Mouse (Mus musculus) midbrain, embryonic 11.5 days (tissue): ENCODE results near the gene Tmem132c. TPM values are rescaled to one million over a fixed set of nuclear protein-coding genes. Genes with fewer than 3 reads are reported as not detected.
"Not testable (repeated sequence)": the region's sequence is repeated elsewhere in the genome, so short reads cannot be mapped to it uniquely, and the experiment has no call there.

Experiments used
- ATAC-seq: fragments of 200-750 bp; cut with Nextera tagmentation; 2 replicates; pipeline ENCODE4 v1.8.0; 2017; ENCODE audit warnings: moderate TSS enrichment, moderate library complexity; ENCODE audit not compliant: low FRiP score
- DNase-seq: peaks from one replicate; pipeline ENCODE4 v3.0.0; 2015; ENCODE audit warnings: low spot score; ENCODE audit errors: missing footprints
- H3K27ac ChIP-seq: fragments of 300-500 bp; sonication (generic); 2 replicates; pipeline ENCODE4 v1.5.1; 2014; ENCODE audit warnings: low read depth, low read length
- H3K27me3 ChIP-seq: fragments of 300-500 bp; sonication (generic); 2 replicates; pipeline ENCODE4 v1.6.1; 2014; ENCODE audit warnings: mild to moderate bottlenecking, low read length, moderate library complexity, mixed read lengths; ENCODE audit not compliant: control insufficient read depth, insufficient read depth
- H3K36me3 ChIP-seq: fragments of 300-500 bp; sonication (generic); 2 replicates; pipeline ENCODE4 v1.6.1; 2014; ENCODE audit warnings: mild to moderate bottlenecking, low read length, moderate library complexity, mixed read lengths; ENCODE audit not compliant: control insufficient read depth, insufficient read depth
- H3K4me1 ChIP-seq: fragments of 300-500 bp; sonication (generic); 2 replicates; pipeline ENCODE4 v1.6.1; 2014; ENCODE audit warnings: low read length; ENCODE audit not compliant: control insufficient read depth, insufficient read depth
- H3K4me2 ChIP-seq: fragments of 300-500 bp; sonication (generic); 2 replicates; pipeline ENCODE4 v1.6.1; 2014; ENCODE audit warnings: mild to moderate bottlenecking, moderate library complexity
- H3K4me3 ChIP-seq: fragments of 300-500 bp; sonication (generic); 2 replicates; pipeline ENCODE4 v1.5.1; 2014; ENCODE audit warnings: low read depth, low read length
- H3K9ac ChIP-seq: fragments of 300-500 bp; sonication (generic); 2 replicates; pipeline ENCODE4 v1.6.1; 2014; ENCODE audit warnings: low read length
- H3K9me3 ChIP-seq: fragments of 300-500 bp; sonication (generic); 2 replicates; pipeline ENCODE4 v1.6.1; 2016; ENCODE audit warnings: low read length; ENCODE audit not compliant: control insufficient read depth
- WGBS: fragments of 180-500 bp; shearing (Covaris S2); extraction: QIAGEN DNeasy Blood & Tissue Kit; methylation state at CpG from one replicate; pipeline ENCODE4 v1.1.7; 2014; 5-methylcytosine and 5-hydroxymethylcytosine counted together
- polyA plus RNA-seq: library from polyadenylated mRNA; unstranded; fragments of >200 nt; fragmentation: Nextera tagmentation; extraction: Ambion mirVana; gene quantifications from 2 replicates; pipeline ENCODE4 v1.2.1, GENCODE M21; 2014

Gene Tmem132c
- polyA plus RNA-seq, 1 experiment from 2014 or later, result 16.3 TPM

GRCm38 (mm10) chr5:127341158-127341557 is 99.5 kb downstream of the Tmem132c start:
- no peak for DNase-seq
- ATAC-seq, result no peak
- H3K27me3 ChIP-seq, result no peaks in the 10 kb centered on the region
- no peaks in the 10 kb centered on the region for H3K9me3 ChIP-seq
- no peak overlapping the region for H3K9ac ChIP-seq
- WGBS, result 16% methylated on average over 3 of the region's 3 CpGs
- H3K36me3 ChIP-seq, result no peaks in the 10 kb centered on the region
- no peak overlapping the region for H3K4me3 ChIP-seq
- H3K4me2 ChIP-seq, result no peak overlapping the region
- H3K4me1 ChIP-seq, result peaks cover 33% of the 10 kb centered on the region
- H3K27ac ChIP-seq, result no peak overlapping the region

- WGBS, result 48% methylated on average over 2 of the region's 2 CpGs
- Histone ChIP-seq H3K4me3 (no peak overlapping the region), H3K36me3 (no peaks in the 10 kb centered on the region), H3K4me2 (no peak overlapping the region), H3K9me3 (no peaks in the 10 kb centered on the region), H3K9ac (no peak overlapping the region), H3K27ac (no peak overlapping the region), H3K27me3 (no peaks in the 10 kb centered on the region), H3K4me1 (peaks cover 11% of the 10 kb centered on the region)
- ATAC-seq (no peak), DNase-seq (no peak)
Measured at GRCm38 (mm10) chr5:127344721-127345120, 103.1 kb downstream of the Tmem132c start.

GRCm38 (mm10) chr5:127346364-127346763 is 104.8 kb downstream of the Tmem132c start:
- Histone ChIP-seq H3K4me1 (peaks cover 5% of the 10 kb centered on the region; the same call in 1 of the 2 replicates), H3K27me3 (no peaks in the 10 kb centered on the region), H3K9me3 (no peaks in the 10 kb centered on the region), H3K4me2 (no peak overlapping the region), H3K9ac (no peak overlapping the region), H3K36me3 (no peaks in the 10 kb centered on the region), H3K27ac (no peak overlapping the region), H3K4me3 (no peak overlapping the region)
- peak; percentile 42; the same call in 1 of the 2 replicates for ATAC-seq
- WGBS, result 82% methylated on average over 2 of the region's 2 CpGs
- DNase-seq, result no peak

GRCm38 (mm10) chr5:127347053-127347748 is 105.6 kb downstream of the Tmem132c start:
- DNase-seq, result no peak
- WGBS, result 64% methylated on average over 12 of the region's 12 CpGs
- ATAC-seq, result 0 out of 2 replicates have a peak, but pooled peaks have one; percentile 62
- H3K9me3 ChIP-seq, result no peaks in the 10 kb centered on the region
- no peak overlapping the region for H3K4me2 ChIP-seq
- H3K27me3 ChIP-seq, result no peaks in the 10 kb centered on the region
- H3K9ac ChIP-seq, result no peak overlapping the region
- H3K27ac ChIP-seq, result no peak overlapping the region
- H3K4me3 ChIP-seq, result no peak overlapping the region
- peaks cover 5% of the 10 kb centered on the region; the same call in 1 of the 2 replicates for H3K4me1 ChIP-seq
- H3K36me3 ChIP-seq, result no peaks in the 10 kb centered on the region

- 76% methylated on average over 9 of the region's 9 CpGs for WGBS
- Histone ChIP-seq H3K9me3 (no peaks in the 10 kb centered on the region), H3K4me2 (no peak overlapping the region), H3K27me3 (no peaks in the 10 kb centered on the region), H3K4me3 (no peak overlapping the region), H3K27ac (no peak overlapping the region), H3K9ac (no peak overlapping the region), H3K4me1 (peaks cover 5% of the 10 kb centered on the region; the same call in 1 of the 2 replicates), H3K36me3 (no peaks in the 10 kb centered on the region)
- ATAC-seq (no peak), DNase-seq (no peak)
Measured at GRCm38 (mm10) chr5:127349221-127350065, 107.8 kb downstream of the Tmem132c start.

- peaks cover 9% of the 10 kb centered on the region for H3K4me1 ChIP-seq
- ATAC-seq (no peak), DNase-seq (no peak)
- H3K36me3 ChIP-seq, result no peaks in the 10 kb centered on the region
- H3K4me3 ChIP-seq, result no peak overlapping the region
- H3K9ac ChIP-seq, result no peak overlapping the region
- 70% methylated on average over 2 of the region's 2 CpGs for WGBS
- H3K9me3 ChIP-seq, result no peaks in the 10 kb centered on the region
- no peaks in the 10 kb centered on the region for H3K27me3 ChIP-seq
- no peak overlapping the region for H3K4me2 ChIP-seq
- no peak overlapping the region for H3K27ac ChIP-seq
Measured at GRCm38 (mm10) chr5:127353002-127353401, 111.4 kb downstream of the Tmem132c start.

GRCm38 (mm10) chr5:127355836-127356235 is 114.2 kb downstream of the Tmem132c start:
- Histone ChIP-seq H3K36me3 (no peaks in the 10 kb centered on the region; the same call in 1 of the 2 replicates), H3K4me1 (peaks cover 4% of the 10 kb centered on the region; the same call in 1 of the 2 replicates), H3K27me3 (no peaks in the 10 kb centered on the region), H3K27ac (no peak overlapping the region; the same call in 1 of the 2 replicates), H3K9ac (no peak overlapping the region), H3K4me2 (no peak overlapping the region), H3K4me3 (no peak overlapping the region), H3K9me3 (no peaks in the 10 kb centered on the region; the same call in 1 of the 2 replicates)
- no peak for DNase-seq
- WGBS, result 22% methylated on average over 8 of the region's 8 CpGs
- no peak for ATAC-seq

GRCm38 (mm10) chr5:127357878-127358277 is 116.3 kb downstream of the Tmem132c start:
- not testable (repeated sequence) for H3K27me3 ChIP-seq, H3K27ac ChIP-seq, H3K4me1 ChIP-seq, H3K36me3 ChIP-seq, ATAC-seq, H3K4me3 ChIP-seq, H3K9me3 ChIP-seq, DNase-seq, H3K9ac ChIP-seq, H3K4me2 ChIP-seq
- WGBS, result 92% methylated on average over 4 of the region's 4 CpGs

GRCm38 (mm10) chr5:127361145-127361544 is 119.5 kb downstream of the Tmem132c start:
- Histone ChIP-seq H3K4me1 (no peaks in the 10 kb centered on the region), H3K9me3 (no peaks in the 10 kb centered on the region; the same call in 1 of the 2 replicates), H3K27me3 (no peaks in the 10 kb centered on the region), H3K27ac (no peak overlapping the region), H3K36me3 (no peaks in the 10 kb centered on the region; the same call in 1 of the 2 replicates), H3K4me3 (no peak overlapping the region), H3K9ac (no peak overlapping the region), H3K4me2 (no peak overlapping the region)
- no peak for DNase-seq
- 77% methylated on average over 8 of the region's 8 CpGs for WGBS
- no peak for ATAC-seq
